Mouse (Mus musculus): ENCODE data around the gene Bach2.

GRCm38 (mm10) chr4:32325596-32325995 is 87.0 kb downstream of the Bach2 start:
- TF ChIP-seq CTCF (IDR thresholded peaks at IDR 0.05; ENCODE audit: low read depth, low read length) = no peak
- no peak for TF ChIP-seq POLR2A (IDR thresholded peaks at IDR 0.05; ENCODE audit: insufficient read depth, low read length)
